Mouse (Mus musculus): ENCODE results near the gene Mylip. TPM values are rescaled to one million over a fixed set of nuclear protein-coding genes. Genes with fewer than 3 reads are reported as not detected.

Mylip gene
- polyA plus RNA-seq, 1 experiment from 2014 or later: 10.5 TPM

DNA sequence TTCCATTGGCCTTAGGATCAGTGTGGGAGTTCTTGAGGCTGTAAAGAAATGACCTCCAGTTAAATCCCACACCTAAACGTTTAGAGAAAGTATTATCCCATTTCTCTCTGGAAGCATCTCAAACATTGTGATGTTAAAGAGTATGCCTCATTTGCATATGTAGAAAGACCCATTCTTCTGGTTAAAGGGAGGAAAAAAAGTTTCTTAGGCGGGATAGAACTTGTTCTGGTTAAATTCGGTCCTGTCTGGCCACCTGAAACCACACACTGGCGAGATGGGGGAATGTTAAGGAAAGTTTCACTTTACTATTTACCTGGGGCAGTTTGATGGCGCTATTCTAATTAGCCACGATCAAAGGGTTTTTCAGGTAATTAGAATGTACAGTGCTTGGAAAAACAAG is 14.7 kb upstream of the Mylip start:
- WGBS: 34% methylated on average over 6 of the region's 6 CpGs
- no peaks in the 10 kb centered on the region; the same call in 1 of the 2 replicates for H3K27me3 ChIP-seq
- ATAC-seq (ENCODE audit: low FRiP score, low read depth): no peak
- no peaks in the 10 kb centered on the region for H3K9me3 ChIP-seq
- H3K4me3 ChIP-seq: no peak overlapping the region
- H3K27ac ChIP-seq (replicated peaks): no peak overlapping the region
- no peak overlapping the region for H3K9ac ChIP-seq (replicated peaks)
- no peaks in the 10 kb centered on the region for H3K36me3 ChIP-seq
- peaks cover 8% of the 10 kb centered on the region for H3K4me1 ChIP-seq
- no peak overlapping the region for H3K4me2 ChIP-seq (replicated peaks)

DNA sequence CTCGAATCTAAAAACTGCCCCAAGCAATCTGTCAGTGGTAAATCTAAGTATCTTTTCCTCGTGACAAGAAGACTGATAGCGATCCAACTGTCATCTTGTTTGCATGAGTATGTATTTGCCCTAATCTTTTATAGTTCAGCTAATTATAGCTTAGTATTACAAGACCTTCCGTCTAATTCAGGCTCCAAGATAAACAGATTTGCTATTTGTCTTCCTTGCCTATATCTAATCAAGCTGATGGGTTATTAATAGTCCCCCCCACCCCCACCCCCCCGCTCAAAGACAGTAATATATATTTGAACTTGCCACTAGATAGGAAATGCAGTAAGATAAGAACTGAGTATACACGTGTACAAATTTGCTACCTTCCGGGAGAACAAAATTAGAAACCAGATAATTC is 7.3 kb upstream of the Mylip start:
- WGBS: 84% methylated on average over 7 of the region's 7 CpGs
- Histone ChIP-seq H3K4me1 (no peaks in the 10 kb centered on the region), H3K9ac (replicated peaks) (no peak overlapping the region), H3K9me3 (no peaks in the 10 kb centered on the region), H3K27me3 (no peaks in the 10 kb centered on the region), H3K27ac (replicated peaks) (no peak overlapping the region), H3K4me3 (no peak overlapping the region), H3K36me3 (no peaks in the 10 kb centered on the region), H3K4me2 (replicated peaks) (no peak overlapping the region)
- ATAC-seq (ENCODE audit: low FRiP score, low read depth): no peak

DNA sequence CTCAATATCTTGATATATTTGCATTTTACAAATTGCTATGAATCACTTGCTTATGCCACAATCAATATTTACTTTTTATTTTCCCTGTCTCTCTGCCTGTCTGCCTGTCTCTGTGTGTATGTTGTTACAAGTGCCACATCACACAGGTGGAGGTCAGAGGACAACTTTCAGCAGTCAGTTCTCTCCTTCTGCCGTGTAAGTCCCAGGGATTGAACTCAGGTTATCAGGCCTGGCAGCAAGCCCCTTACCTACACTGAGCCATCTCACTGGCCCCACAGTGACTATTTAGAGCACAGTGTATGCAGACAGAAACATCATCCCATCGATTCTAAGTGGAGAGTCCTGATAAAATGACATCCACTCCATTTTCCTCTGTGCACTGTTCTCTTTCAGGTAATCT is 4.9 kb upstream of the Mylip start:
- no peak overlapping the region for H3K4me2 ChIP-seq (replicated peaks)
- no peak overlapping the region for H3K9ac ChIP-seq (replicated peaks)
- H3K36me3 ChIP-seq: no peaks in the 10 kb centered on the region
- no peak overlapping the region for H3K4me3 ChIP-seq
- no peaks in the 10 kb centered on the region for H3K4me1 ChIP-seq
- no peak overlapping the region for H3K27ac ChIP-seq (replicated peaks)
- WGBS: 93% methylated on average over 2 of the region's 2 CpGs
- H3K27me3 ChIP-seq: peaks cover 6% of the 10 kb centered on the region
- no peak for ATAC-seq (ENCODE audit: low FRiP score, low read depth)
- H3K9me3 ChIP-seq: no peaks in the 10 kb centered on the region

DNA sequence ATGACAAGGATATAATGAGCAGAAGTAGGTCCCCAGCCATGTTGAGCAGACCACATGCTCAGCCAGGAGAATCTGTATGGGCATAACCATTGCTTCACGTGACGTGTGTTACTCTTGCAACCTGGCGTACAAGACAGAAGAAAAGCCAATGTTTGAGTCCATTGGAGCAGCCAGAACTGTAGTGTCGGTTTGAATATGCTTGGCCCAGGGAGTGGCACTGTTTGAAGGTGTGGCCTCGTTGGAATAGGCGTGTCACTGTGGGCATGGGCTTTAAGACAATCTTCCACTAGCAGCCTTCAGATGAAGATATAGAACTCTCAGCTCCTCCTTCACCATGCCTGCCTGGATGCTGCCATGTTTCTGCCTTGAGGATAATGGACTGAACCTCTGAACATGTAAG is 4.0 kb upstream of the Mylip start:
- no peak for ATAC-seq (ENCODE audit: low FRiP score, low read depth)
- Histone ChIP-seq H3K4me3 (no peak overlapping the region), H3K4me1 (peaks cover 5% of the 10 kb centered on the region), H3K9me3 (no peaks in the 10 kb centered on the region), H3K9ac (replicated peaks) (no peak overlapping the region), H3K4me2 (replicated peaks) (no peak overlapping the region), H3K27ac (replicated peaks) (no peak overlapping the region), H3K27me3 (peaks cover 11% of the 10 kb centered on the region), H3K36me3 (no peaks in the 10 kb centered on the region)
- WGBS: 84% methylated on average over 6 of the region's 6 CpGs

DNA sequence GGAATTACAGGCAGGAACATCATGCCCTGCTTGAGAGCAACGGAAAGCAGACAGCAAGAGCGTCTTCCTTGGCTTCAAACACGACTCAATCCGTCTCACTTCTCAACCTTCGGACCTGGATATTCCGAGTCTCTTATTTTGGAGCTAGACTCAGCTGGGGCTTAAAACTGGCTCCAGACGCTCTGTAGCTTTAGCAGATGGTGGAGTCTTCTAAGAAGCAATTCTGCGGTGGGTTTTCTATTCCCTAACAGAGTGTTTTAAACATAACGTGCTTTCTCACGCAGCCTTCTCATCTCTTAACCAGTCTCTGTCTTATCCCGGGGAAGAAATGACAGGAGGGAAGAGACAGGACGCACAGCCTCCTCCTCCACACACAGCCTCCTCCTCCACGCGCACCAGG is 3.3 kb upstream of the Mylip start:
- H3K9me3 ChIP-seq: no peaks in the 10 kb centered on the region
- peaks cover 18% of the 10 kb centered on the region for H3K27me3 ChIP-seq
- H3K9ac ChIP-seq (replicated peaks): no peak overlapping the region
- H3K4me2 ChIP-seq (replicated peaks): no peak overlapping the region
- 90% methylated on average over 14 of the region's 14 CpGs for WGBS
- peaks cover 11% of the 10 kb centered on the region for H3K4me1 ChIP-seq
- no peaks in the 10 kb centered on the region for H3K36me3 ChIP-seq
- ATAC-seq (ENCODE audit: low FRiP score, low read depth): no peak
- H3K27ac ChIP-seq (replicated peaks): no peak overlapping the region
- no peak overlapping the region for H3K4me3 ChIP-seq

DNA sequence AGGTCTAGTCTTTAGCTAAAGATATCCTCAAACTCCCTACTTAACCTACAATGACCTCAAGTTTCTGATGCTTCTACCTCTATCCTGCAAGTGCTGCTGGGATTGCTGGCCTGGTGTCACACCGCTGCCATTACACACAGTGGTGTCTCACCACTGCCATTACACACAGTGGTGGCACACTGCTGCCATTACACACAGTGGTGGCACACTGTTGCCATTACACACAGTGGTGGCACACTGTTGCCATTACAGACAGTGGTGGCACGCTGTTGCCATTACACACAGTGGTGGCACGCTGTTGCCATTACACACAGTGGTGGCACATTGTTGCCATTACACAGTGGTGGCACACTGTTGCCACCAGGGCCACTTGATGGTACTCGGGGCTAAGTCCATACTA is 2.3 kb upstream of the Mylip start:
- H3K9ac ChIP-seq (replicated peaks): no peak overlapping the region
- H3K27me3 ChIP-seq: peaks cover 23% of the 10 kb centered on the region
- H3K4me1 ChIP-seq: peaks cover 11% of the 10 kb centered on the region
- H3K9me3 ChIP-seq: no peaks in the 10 kb centered on the region
- no peaks in the 10 kb centered on the region for H3K36me3 ChIP-seq
- no peak overlapping the region for H3K4me2 ChIP-seq (replicated peaks)
- no peak overlapping the region for H3K27ac ChIP-seq (replicated peaks)
- whole genome bisulfite sequencing: 95% methylated on average over 4 of the region's 4 CpGs
- no peak for ATAC-seq (ENCODE audit: low FRiP score, low read depth)
- no peak overlapping the region for H3K4me3 ChIP-seq

DNA sequence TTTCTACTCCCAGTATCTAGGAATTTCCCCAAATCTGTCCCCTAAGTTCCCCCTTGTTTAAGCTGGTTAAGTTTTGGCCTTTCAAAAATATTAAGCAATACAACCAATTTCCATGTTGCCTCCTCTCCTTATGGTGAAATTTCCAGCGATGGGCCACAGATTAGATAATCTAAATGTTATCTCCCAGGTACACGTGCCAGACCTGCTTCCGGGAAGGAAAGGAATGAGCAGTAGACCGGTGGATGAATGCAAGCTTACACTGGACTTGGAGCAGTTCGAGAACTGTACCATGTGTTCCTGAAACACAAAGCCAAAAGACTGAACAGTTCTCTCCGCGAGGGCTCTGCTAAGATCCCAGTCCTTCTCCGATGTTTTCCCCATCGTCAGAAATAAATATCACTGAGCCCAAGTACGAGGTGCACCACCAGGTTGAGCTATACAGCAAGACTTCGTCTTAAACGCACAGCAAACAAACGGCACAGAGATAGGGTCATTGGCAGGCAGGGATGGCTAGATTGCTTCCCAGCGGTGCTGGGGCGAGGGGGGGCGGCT is 1.2 kb upstream of the Mylip start:
- 77% methylated on average over 16 of the region's 16 CpGs for WGBS
- no peaks in the 10 kb centered on the region for H3K36me3 ChIP-seq
- no peaks in the 10 kb centered on the region for H3K9me3 ChIP-seq
- ATAC-seq (ENCODE audit: low FRiP score, low read depth): no peak
- H3K9ac ChIP-seq (replicated peaks): no peak overlapping the region
- no peak overlapping the region for H3K27ac ChIP-seq (replicated peaks)
- no peak overlapping the region for H3K4me3 ChIP-seq
- peaks cover 26% of the 10 kb centered on the region for H3K27me3 ChIP-seq
- peaks cover 11% of the 10 kb centered on the region for H3K4me1 ChIP-seq
- no peak overlapping the region for H3K4me2 ChIP-seq (replicated peaks)

DNA sequence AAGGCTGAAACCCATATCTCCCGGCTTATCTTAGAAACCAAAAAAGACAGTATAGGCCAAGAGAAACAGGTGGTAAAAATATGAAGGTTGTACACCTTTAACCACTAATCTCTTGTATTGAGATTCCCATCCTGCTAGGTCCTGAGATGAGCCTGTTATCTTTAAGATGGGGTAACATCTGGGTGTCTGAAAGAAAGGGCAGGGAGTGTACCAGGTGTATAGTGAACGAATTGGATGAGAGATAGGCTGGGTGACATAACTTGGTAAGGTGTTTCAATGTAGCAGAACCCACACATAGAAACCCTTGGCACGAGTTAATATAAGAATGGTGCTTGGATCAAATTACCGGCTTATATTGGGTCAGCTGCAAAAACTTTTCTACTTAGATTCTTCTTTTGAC is 653 bp upstream of the Mylip start:
- Histone ChIP-seq H3K27ac (replicated peaks) (no peak overlapping the region), H3K4me2 (replicated peaks) (peak overlapping the region; percentile 98), H3K9me3 (no peaks in the 10 kb centered on the region), H3K27me3 (peaks cover 27% of the 10 kb centered on the region), H3K4me1 (peaks cover 11% of the 10 kb centered on the region), H3K9ac (replicated peaks) (no peak overlapping the region; the same call in 1 of the 2 replicates), H3K4me3 (peak overlapping the region; percentile 67), H3K36me3 (no peaks in the 10 kb centered on the region)
- no peak for ATAC-seq (ENCODE audit: low FRiP score, low read depth)
- WGBS: 30% methylated on average over 4 of the region's 4 CpGs

DNA sequence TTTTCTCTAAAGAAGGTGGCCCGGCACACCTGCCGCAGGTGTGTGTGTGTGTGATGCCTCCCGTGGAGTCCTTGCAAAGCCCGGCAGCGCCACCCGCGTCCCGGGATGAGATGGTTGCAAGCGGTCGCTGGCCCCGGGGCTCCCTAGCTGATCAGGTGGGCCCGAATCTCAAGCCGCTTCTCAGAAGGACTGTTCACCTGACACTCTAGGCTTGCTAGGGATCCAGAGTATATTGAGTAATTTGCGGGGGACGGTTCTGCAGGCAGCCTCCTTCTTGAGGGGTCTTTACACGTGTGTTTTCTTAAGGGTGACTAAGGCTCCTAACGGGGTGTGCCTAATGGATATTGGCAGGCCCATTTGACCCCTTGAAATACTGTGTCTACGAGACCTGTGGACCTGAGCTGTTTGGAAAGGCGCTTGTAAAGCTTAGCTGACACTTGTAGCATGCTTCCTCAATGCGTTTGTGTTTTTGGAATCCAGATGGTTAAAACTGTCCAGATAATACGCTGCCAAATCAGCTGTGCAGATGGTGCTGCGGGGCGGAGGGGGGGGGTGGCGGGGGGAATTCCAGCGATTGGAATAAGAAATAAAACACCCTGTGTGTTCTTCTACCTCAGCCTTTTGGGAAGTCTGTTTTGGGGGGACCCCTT is 895 bp downstream of the Mylip start:
- Histone ChIP-seq H3K9me3 (no peaks in the 10 kb centered on the region), H3K9ac (replicated peaks) (peak overlapping the region; percentile 75), H3K4me1 (peaks cover 14% of the 10 kb centered on the region), H3K4me3 (peak overlapping the region; percentile 67), H3K27me3 (peaks cover 27% of the 10 kb centered on the region), H3K27ac (replicated peaks) (no peak overlapping the region), H3K36me3 (no peaks in the 10 kb centered on the region), H3K4me2 (replicated peaks) (peak overlapping the region; percentile 98)
- WGBS: 3% methylated on average over 25 of the region's 25 CpGs
- no peak for ATAC-seq (ENCODE audit: low FRiP score, low read depth)

DNA sequence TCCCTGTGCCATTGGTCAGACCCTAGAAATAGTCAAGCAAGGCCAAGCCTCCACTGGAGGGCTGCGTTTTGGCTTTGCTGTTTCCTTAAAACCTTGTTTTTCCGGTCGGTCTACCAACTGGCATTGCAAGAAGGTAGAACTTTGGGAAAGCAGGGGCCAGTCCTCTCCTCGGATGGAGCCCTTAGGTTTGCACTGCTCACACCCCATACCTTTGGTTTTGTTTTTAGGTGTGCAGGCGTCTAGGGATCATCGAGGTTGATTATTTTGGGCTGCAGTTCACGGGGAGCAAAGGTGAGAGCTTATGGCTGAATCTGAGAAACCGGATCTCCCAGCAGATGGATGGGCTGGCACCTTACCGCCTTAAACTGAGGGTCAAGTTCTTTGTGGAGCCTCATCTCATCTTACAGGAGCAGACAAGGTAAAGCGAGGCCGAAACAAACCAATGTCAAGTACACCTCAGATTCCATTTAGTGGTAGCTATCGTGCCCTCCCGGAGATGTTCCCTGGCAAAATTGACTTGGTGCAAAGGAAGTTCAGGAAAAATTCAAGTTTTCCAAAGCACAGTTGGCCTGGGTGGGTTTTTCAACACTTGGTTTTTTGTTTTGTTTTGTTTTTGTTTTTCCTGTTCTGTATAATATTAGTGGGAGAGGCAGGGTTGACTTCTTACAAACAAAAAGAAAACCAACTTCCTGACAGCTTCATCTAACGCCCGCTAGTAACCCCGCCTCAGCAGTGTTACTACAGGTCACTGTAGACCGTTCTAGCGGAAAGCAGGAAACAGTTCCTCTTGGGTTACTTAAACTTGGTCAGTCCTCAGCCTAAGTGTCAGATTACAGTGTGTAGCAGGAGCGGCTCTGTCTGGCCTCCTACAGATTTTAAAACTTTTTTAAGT is 1.7 kb downstream of the Mylip start:
- Histone ChIP-seq H3K4me3 (peak overlapping the region; percentile 67), H3K9ac (replicated peaks) (0 out of 2 replicates have a peak overlapping the region, but pooled peaks have one; percentile 75), H3K4me2 (replicated peaks) (peak overlapping the region; percentile 98), H3K36me3 (no peaks in the 10 kb centered on the region), H3K27ac (replicated peaks) (no peak overlapping the region), H3K27me3 (peaks cover 31% of the 10 kb centered on the region), H3K9me3 (no peaks in the 10 kb centered on the region), H3K4me1 (peaks cover 14% of the 10 kb centered on the region)
- ATAC-seq (ENCODE audit: low FRiP score, low read depth): no peak
- WGBS: 59% methylated on average over 19 of the region's 19 CpGs

DNA sequence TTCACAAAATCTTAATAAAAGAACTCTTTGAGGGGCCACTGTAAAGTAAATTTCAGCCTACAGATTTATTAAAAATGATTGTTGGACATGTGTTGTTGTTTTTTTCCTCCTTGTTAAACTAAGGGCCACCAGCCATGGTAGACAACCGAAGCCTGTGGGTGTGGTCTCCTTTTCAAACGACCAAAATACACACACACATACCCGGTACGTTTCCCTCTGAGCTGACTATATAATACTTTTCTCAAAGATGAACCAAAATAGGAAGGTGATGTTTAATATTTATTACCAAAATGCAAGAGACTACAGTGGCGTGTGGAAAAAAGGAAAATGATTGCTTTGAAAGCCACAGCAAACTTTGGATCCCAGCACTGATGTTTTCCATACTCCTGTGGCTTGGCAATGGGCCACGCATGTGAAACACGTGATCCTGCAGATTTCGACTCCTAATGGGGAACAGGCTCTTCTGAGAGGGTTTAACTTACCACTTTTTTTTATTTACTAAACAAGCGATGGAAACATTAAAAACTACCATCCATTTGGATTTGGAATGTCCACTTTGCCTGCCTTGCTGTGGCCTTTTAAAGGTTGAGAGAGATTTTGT is 2.4 kb downstream of the Mylip start:
- 0 out of 2 replicates have a peak overlapping the region, but pooled peaks have one; percentile 98 for H3K4me2 ChIP-seq (replicated peaks)
- peaks cover 14% of the 10 kb centered on the region for H3K4me1 ChIP-seq
- no peak overlapping the region for H3K27ac ChIP-seq (replicated peaks)

More for the DNA sequence above, 2.4 kb downstream of the Mylip start:
- no peaks in the 10 kb centered on the region for H3K36me3 ChIP-seq
- no peak overlapping the region for H3K9ac ChIP-seq (replicated peaks)
- WGBS: 70% methylated on average over 9 of the region's 9 CpGs
- no peak for ATAC-seq (ENCODE audit: low FRiP score, low read depth)
- no peak overlapping the region for H3K4me3 ChIP-seq
- H3K27me3 ChIP-seq: peaks cover 31% of the 10 kb centered on the region
- no peaks in the 10 kb centered on the region for H3K9me3 ChIP-seq

Data from midbrain, embryonic 12.5 days (tissue).